Mouse (Mus musculus): Measurements from ENCODE around the gene Ush2a. TPM values are rescaled to one million over a fixed set of nuclear protein-coding genes. Genes with fewer than 3 reads are reported as not detected.
A peak's percentile ranks its signal among the peaks of the same experiment; 100 is the strongest.

Ush2a gene
- total and polyA plus RNA-seq, 3 experiments = under 0.01 to 0.04 TPM; not detected in 1

- Histone ChIP-seq H3K4me3 (ENCODE audit: control insufficient read depth in 1 of 2, insufficient read depth in 1 of 2, low read depth in 2 of 2, low read length in 2 of 2) (peak overlapping the region; percentile 80 to 97), H3K27ac (ENCODE audit: control insufficient read depth, low read depth, low read length) (no peak overlapping the region), H3K9me3 (replicated peaks; ENCODE audit: insufficient read depth, low read length) (no peaks in the 10 kb centered on the region), H3K79me2 (ENCODE audit: control insufficient read depth, insufficient read depth, low read length, poor library complexity) (peaks cover 11% of the 10 kb centered on the region), H3K27me3 (ENCODE audit: control insufficient read depth in 1 of 2, insufficient read depth in 2 of 2, low read length in 2 of 2) (no peaks in the 10 kb centered on the region), H3K36me3 (ENCODE audit: control insufficient read depth in 1 of 2, insufficient read depth in 2 of 2, low read length in 2 of 2) (peaks cover 0 to 5% of the 10 kb centered on the region in 2 experiments; a peak in 1 of 4 replicates), H3K4me1 (ENCODE audit: control insufficient read depth in 1 of 2, insufficient read depth in 2 of 2, low read length in 2 of 2) (peaks cover 0 to 4% of the 10 kb centered on the region in 2 experiments; a peak in 2 of 4 replicates), H3K9ac (ENCODE audit: control insufficient read depth, low read depth, low read length, poor library complexity, severe bottlenecking) (peak overlapping the region; percentile 10; the same call in 1 of the 2 replicates)
- TF ChIP-seq ELF1 (IDR thresholded peaks at IDR 0.05; ENCODE audit: low read depth, low read length) (no peak), SIN3A (IDR thresholded peaks at IDR 0.05; ENCODE audit: low read length) (0 out of 2 replicates have a peak, but pooled peaks have one; percentile 3)
- no peak for DNase-seq (ENCODE audit: low read depth, low spot score)
Measured at GRCm38 (mm10) chr1:189007980-189008324, 746.1 kb downstream of the Ush2a start.

DNA sequence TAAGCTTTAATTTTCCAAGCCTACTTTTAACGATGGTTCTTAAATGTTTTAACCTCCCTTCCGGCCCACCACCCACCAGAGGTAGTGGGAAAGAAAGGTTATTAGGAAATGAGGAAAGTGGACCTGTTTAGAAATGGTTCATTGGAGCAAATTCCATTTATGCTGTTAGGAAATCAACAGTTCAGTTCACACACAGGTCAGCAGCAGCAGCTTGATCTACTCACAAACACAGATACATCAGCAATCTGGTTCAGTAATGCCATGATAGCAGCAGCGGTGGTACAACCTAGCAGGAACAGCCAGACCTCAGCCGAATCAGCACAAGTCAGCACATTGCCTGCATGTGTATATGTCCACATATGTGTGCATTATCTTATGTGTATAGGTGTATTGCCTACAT is 748.8 kb downstream of the Ush2a start:
- TF ChIP-seq NRF1 (IDR thresholded peaks at IDR 0.05; ENCODE audit: insufficient read depth, low read depth, low read length, poor library complexity, severe bottlenecking) = no peak
- no peak for TF ChIP-seq POLR2AphosphoS5 (IDR thresholded peaks at IDR 0.05; ENCODE audit: borderline replicate concordance, low read depth, low read length)
- TF ChIP-seq JUND (IDR thresholded peaks at IDR 0.05; ENCODE audit: low read depth, low read length) = no peak
- no peak for TF ChIP-seq UBTF (IDR thresholded peaks at IDR 0.05; ENCODE audit: borderline replicate concordance, insufficient read depth, low read depth, low read length)
- no peak for TF ChIP-seq KAT2A (conservative IDR thresholded peaks at IDR 0.05; ENCODE audit: low read depth, low read length)
- no peak for TF ChIP-seq TAL1 (IDR thresholded peaks at IDR 0.05; ENCODE audit: low read length)
- no peak for TF ChIP-seq ZMIZ1 (IDR thresholded peaks at IDR 0.05; ENCODE audit: low read depth, low read length)
- no peak for TF ChIP-seq ZC3H11A (IDR thresholded peaks at IDR 0.05; ENCODE audit: low read depth, low read length)
- TF ChIP-seq SMC3 (IDR thresholded peaks at IDR 0.05; ENCODE audit: low read depth, low read length) = no peak
- TF ChIP-seq ETS1 (IDR thresholded peaks at IDR 0.05; ENCODE audit: low read depth, low read length) = no peak
- TF ChIP-seq GATA1 (IDR thresholded peaks at IDR 0.05; ENCODE audit: low read depth, low read length) = no peak
- no peak for TF ChIP-seq CHD2 (IDR thresholded peaks at IDR 0.05; ENCODE audit: low read length)
- TF ChIP-seq TCF12 (IDR thresholded peaks at IDR 0.05; ENCODE audit: low read depth, low read length) = no peak
- no peak for TF ChIP-seq ZNF384 (IDR thresholded peaks at IDR 0.05; ENCODE audit: low read depth, low read length)
- TF ChIP-seq MAX (IDR thresholded peaks at IDR 0.05; ENCODE audit: low read length) = no peak
- TF ChIP-seq USF1 (IDR thresholded peaks at IDR 0.05; ENCODE audit: low read depth, low read length) = no peak
- no peak for TF ChIP-seq CTCF (IDR thresholded peaks at IDR 0.05 in 2 of 3, conservative IDR thresholded peaks at IDR 0.05 in 1 of 3; ENCODE audit: control insufficient read depth in 1 of 3, insufficient read depth in 1 of 3, low read depth in 2 of 3, low read length in 3 of 3, poor library complexity in 1 of 3, severe bottlenecking in 1 of 3)
- no peak for TF ChIP-seq MAFK (IDR thresholded peaks at IDR 0.05; ENCODE audit: borderline replicate concordance, low read depth, low read length)
- no peak for TF ChIP-seq NELFE (IDR thresholded peaks at IDR 0.05; ENCODE audit: low read depth, low read length)
- TF ChIP-seq POLR2AphosphoS2 (IDR thresholded peaks at IDR 0.05; ENCODE audit: low read length) = no peak
- H3K36me3 ChIP-seq (ENCODE audit: control insufficient read depth in 1 of 2, insufficient read depth in 2 of 2, low read length in 2 of 2) = peaks cover 0 to 5% of the 10 kb centered on the region in 2 experiments; a peak in 1 of 4 replicates
- no peaks in the 10 kb centered on the region; a peak in 1 of 4 replicates for H3K27me3 ChIP-seq (ENCODE audit: control insufficient read depth in 1 of 2, insufficient read depth in 2 of 2, low read length in 2 of 2)
- H3K9me3 ChIP-seq (replicated peaks; ENCODE audit: insufficient read depth, low read length) = no peaks in the 10 kb centered on the region
- no peak for DNase-seq (ENCODE audit: low read depth, low spot score)
- H3K4me3 ChIP-seq (ENCODE audit: control insufficient read depth in 1 of 2, insufficient read depth in 1 of 2, low read depth in 2 of 2, low read length in 2 of 2) = no peak overlapping the region
- H3K4me1 ChIP-seq (ENCODE audit: control insufficient read depth in 1 of 2, insufficient read depth in 2 of 2, low read length in 2 of 2) = peaks cover 0 to 4% of the 10 kb centered on the region in 2 experiments; a peak in 2 of 4 replicates
- no peak overlapping the region for H3K27ac ChIP-seq (ENCODE audit: control insufficient read depth, low read depth, low read length)
- H3K79me2 ChIP-seq (ENCODE audit: control insufficient read depth, insufficient read depth, low read length, poor library complexity) = peaks cover 8% of the 10 kb centered on the region
- H3K9ac ChIP-seq (ENCODE audit: control insufficient read depth, low read depth, low read length, poor library complexity, severe bottlenecking) = no peak overlapping the region

All from MEL (cell line).